Mouse (Mus musculus) CH12.LX (cell line): ENCODE measurements around the gene Olfr520. TPM values are rescaled to one million over a fixed set of nuclear protein-coding genes. Genes with fewer than 3 reads are reported as not detected.
"Not testable (repeated sequence)": the region's sequence is repeated elsewhere in the genome, so short reads cannot be mapped to it uniquely, and the experiment has no call there.

Source experiments
- DNase-seq: peaks from one replicate; pipeline ENCODE4 v3.0.0-alpha.2; 2013; ENCODE audit errors: extremely low read depth
- H3K27ac ChIP-seq: 2 replicates; pipeline ENCODE4 v1.5.1; 2012; ENCODE audit warnings: low read depth, mild to moderate bottlenecking, control low read depth, moderate library complexity; ENCODE audit not compliant: insufficient read depth
- H3K27me3 ChIP-seq: replicated peaks from 2 replicates; pipeline ENCODE3; 2012; ENCODE audit warnings: inconsistent platforms
- H3K36me3 ChIP-seq, 2 experiments: replicated peaks in 1 of 2; 2 replicates each; pipeline versions ENCODE3 to v1.6.1; 2012; ENCODE audit warnings: inconsistent platforms in 1 of 2, low read length in 1 of 2, mild to moderate bottlenecking in 1 of 2, mixed read lengths in 1 of 2, moderate library complexity in 1 of 2; ENCODE audit not compliant: control insufficient read depth in 1 of 2, insufficient read depth in 1 of 2
- H3K4me1 ChIP-seq, 2 experiments: 2 replicates each; pipeline ENCODE4 v1.6.1; 2012; ENCODE audit warnings: inconsistent platforms in 1 of 2, moderate library complexity in 1 of 2; ENCODE audit not compliant: insufficient read depth in 2 of 2, control insufficient read depth in 1 of 2
- H3K4me2 ChIP-seq: 2 replicates; pipeline ENCODE4 v1.6.1; 2012; ENCODE audit warnings: low read depth, mild to moderate bottlenecking, control low read depth; ENCODE audit not compliant: poor library complexity, insufficient read depth, severe bottlenecking
- H3K4me3 ChIP-seq, 3 experiments: fragments of 150-350 bp in 1 of 3; sonication (generic) in 1 of 3; replicated peaks in 1 of 3; 2 replicates each; pipeline versions ENCODE3 to v1.5.1; 2011 to 2012; ENCODE audit warnings: low read depth in 2 of 3, low read length in 2 of 3, mild to moderate bottlenecking in 2 of 3, moderate library complexity in 2 of 3, control low read depth in 1 of 3, improper control_type of control experiment in 1 of 3, inconsistent platforms in 1 of 3, mixed read lengths in 1 of 3; ENCODE audit not compliant: poor library complexity in 1 of 3
- H3K79me2 ChIP-seq: replicated peaks from 2 replicates; pipeline ENCODE4 v1.6.1; 2012; ENCODE audit warnings: mild to moderate bottlenecking, moderate library complexity; ENCODE audit not compliant: control insufficient read depth, poor library complexity, insufficient read depth, severe bottlenecking; ENCODE audit errors: extremely low read depth
- H3K9ac ChIP-seq: 2 replicates; pipeline ENCODE4 v1.6.1; 2012; ENCODE audit warnings: low read depth, mild to moderate bottlenecking, control low read depth, moderate library complexity; ENCODE audit not compliant: insufficient read depth
- H3K9me3 ChIP-seq: replicated peaks from 2 replicates; pipeline ENCODE3; 2012; ENCODE audit warnings: low read length, inconsistent platforms, mixed read lengths
- E2F4 ChIP-seq: IDR thresholded peaks from 2 replicates; pipeline ENCODE4 v1.6.1; 2011; ENCODE audit warnings: low read depth, low read length, improper control_type of control experiment; ENCODE audit not compliant: insufficient replicate concordance
- JUND ChIP-seq: conservative IDR thresholded peaks from 2 replicates; pipeline ENCODE4 v1.6.1; 2011; ENCODE audit warnings: low read depth, low read length, improper control_type of control experiment
- KAT2A ChIP-seq: IDR thresholded peaks from 2 replicates; pipeline ENCODE4 v1.6.1; 2012; ENCODE audit warnings: low read length, improper control_type of control experiment, inconsistent platforms; ENCODE audit not compliant: insufficient replicate concordance
- MAFK ChIP-seq: IDR thresholded peaks from 2 replicates; pipeline ENCODE4 v1.6.1; 2011; ENCODE audit warnings: low read length, improper control_type of control experiment; ENCODE audit not compliant: insufficient replicate concordance
- MAZ ChIP-seq: IDR thresholded peaks from 2 replicates; pipeline ENCODE4 v1.6.1; 2012; ENCODE audit warnings: low read depth, mild to moderate bottlenecking, inconsistent platforms, low read length, improper control_type of control experiment, moderate library complexity
- MYC ChIP-seq: IDR thresholded peaks from 2 replicates; pipeline ENCODE4 v1.6.1; 2011; ENCODE audit warnings: low read depth, mild to moderate bottlenecking, improper control_type of control experiment, low read length
- POLR2A ChIP-seq: IDR thresholded peaks from 2 replicates; pipeline ENCODE4 v1.6.1; 2011; ENCODE audit warnings: low read depth, mild to moderate bottlenecking, improper control_type of control experiment, low read length
- POLR2AphosphoS2 ChIP-seq: IDR thresholded peaks from 2 replicates; pipeline ENCODE4 v1.6.1; 2011; ENCODE audit warnings: low read depth, low read length, improper control_type of control experiment
- RAD21 ChIP-seq: IDR thresholded peaks from 2 replicates; pipeline ENCODE4 v1.6.1; 2011; ENCODE audit warnings: low read depth, mild to moderate bottlenecking, low read length, improper control_type of control experiment, moderate library complexity
- TCF12 ChIP-seq: IDR thresholded peaks from 2 replicates; pipeline ENCODE4 v1.6.1; 2014; ENCODE audit warnings: low read depth, mild to moderate bottlenecking, inconsistent platforms, low read length, improper control_type of control experiment
- UBTF ChIP-seq: IDR thresholded peaks from 2 replicates; pipeline ENCODE4 v1.6.1; 2012; ENCODE audit warnings: low read depth, mild to moderate bottlenecking, inconsistent platforms, low read length, improper control_type of control experiment, moderate library complexity
- dilution Hi-C: fragments of 300-500 bp; cut with MboI; formaldehyde crosslinking; loops from 2 replicates; pipeline ENCODE4 v1.14.3; 2020; ENCODE audit warnings: low sequenced_read_pairs; ENCODE audit not compliant: extremely low pct_unique_long_range_greater_than_20kb, extremely low pct_ligation_motif_present
- in situ Hi-C: fragments of 300-500 bp; cut with MboI; formaldehyde crosslinking; loops from 3 replicates; pipeline ENCODE4 v1.14.3; 2019; ENCODE audit warnings: low sequenced_read_pairs, low pct_ligation_motif_present, low pct_unique_long_range_greater_than_20kb, mixed read lengths
- polyA plus RNA-seq: library from polyadenylated mRNA; unstranded; fragments of >175 nt; gene quantifications from 2 replicates; pipeline ENCODE4 v1.2.1, GENCODE M21; 2012; ENCODE audit warnings: low read depth; ENCODE audit not compliant: insufficient read length
- total RNA-seq, 2 experiments: library from RNA; depleted of rRNA; stranded (reverse); fragments of 300-350 nt in 1 of 2; fragments of >200 nt in 1 of 2; gene quantifications; 2 replicates each; pipeline ENCODE4 v1.2.3; 2012 to 2014

Olfr520 gene
- total and polyA plus RNA-seq, 3 experiments: not detected

GRCm38 (mm10) chr7:99693387-99693786 is 36.7 kb upstream of the Olfr520 start:
- Histone ChIP-seq H3K4me1 (peaks cover 0 to 6% of the 10 kb centered on the region in 2 experiments; a peak in 1 of 4 replicates), H3K27ac (no peak overlapping the region), H3K27me3 (peaks cover 7% of the 10 kb centered on the region), H3K9me3 (no peaks in the 10 kb centered on the region), H3K4me2 (no peak overlapping the region), H3K79me2 (no peaks in the 10 kb centered on the region), H3K4me3 (no peak overlapping the region), H3K36me3 (no peaks in the 10 kb centered on the region), H3K9ac (no peak overlapping the region)
- in situ Hi-C loops (no loop called here), dilution Hi-C loops (no loop called here)
- DNase-seq: no peak
- TF ChIP-seq MAFK: no peak
- no peak for TF ChIP-seq E2F4
- TF ChIP-seq POLR2AphosphoS2: no peak
- TF ChIP-seq RAD21: no peak
- no peak for TF ChIP-seq MAZ
- no peak for TF ChIP-seq UBTF
- no peak for TF ChIP-seq POLR2A
- no peak for TF ChIP-seq MYC
- no peak for TF ChIP-seq TCF12
- TF ChIP-seq KAT2A: no peak

GRCm38 (mm10) chr7:99693976-99694375 is 36.1 kb upstream of the Olfr520 start:
- Histone ChIP-seq H3K4me3 (no peak overlapping the region), H3K27ac (no peak overlapping the region), H3K36me3 (no peaks in the 10 kb centered on the region), H3K9ac (no peak overlapping the region), H3K79me2 (no peaks in the 10 kb centered on the region), H3K4me1 (peaks cover 0 to 6% of the 10 kb centered on the region in 2 experiments; a peak in 1 of 4 replicates), H3K9me3 (no peaks in the 10 kb centered on the region), H3K27me3 (peaks cover 7% of the 10 kb centered on the region), H3K4me2 (no peak overlapping the region)
- in situ Hi-C loops: no loop called here
- dilution Hi-C loops: no loop called here
- DNase-seq: no peak
- no peak for TF ChIP-seq JUND

GRCm38 (mm10) chr7:99694424-99694823 is 35.6 kb upstream of the Olfr520 start:
- H3K4me1 ChIP-seq, H3K79me2 ChIP-seq, H3K27ac ChIP-seq, in situ Hi-C loops, H3K27me3 ChIP-seq, H3K9ac ChIP-seq, dilution Hi-C loops, H3K9me3 ChIP-seq, DNase-seq, H3K4me2 ChIP-seq, H3K4me3 ChIP-seq, H3K36me3 ChIP-seq: not testable (repeated sequence)
